In the genomic region with DNA sequence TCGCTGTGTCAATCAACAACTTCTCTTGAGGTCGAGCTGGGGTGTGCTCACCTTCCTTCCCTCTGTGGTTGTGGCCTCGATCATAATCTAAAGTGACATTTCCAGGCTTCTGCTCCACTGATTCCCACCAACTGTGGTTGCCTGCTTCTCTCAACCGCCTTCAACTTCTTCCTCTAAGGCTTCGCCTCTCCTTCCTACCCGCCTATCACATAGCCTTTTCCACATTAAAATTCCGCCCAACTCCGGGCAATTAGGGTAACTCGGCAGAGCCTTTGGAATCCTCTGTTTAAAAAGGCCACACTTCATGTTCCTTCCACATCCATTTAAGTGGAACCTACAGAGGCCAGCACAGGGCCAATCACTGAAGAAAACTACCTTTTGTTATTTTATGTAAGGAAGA, we compare ENCODE assay signal across 20 mouse cellular contexts.
DNase-seq lines count a peak whose midpoint lies in the region; ATAC-seq and TF ChIP-seq lines count a peak whose summit lies in the region.
"Had no signal": no experiment of that assay in that cellular context is flagged by ENCODE, and none has a peak within 500 bp of the region (broad histone marks: within the 10 kb centered on the region; RNA-seq: fewer than 3 reads in every experiment).

No protein-coding gene starts in this region.

- peak; percentile 19 for DNase-seq in heart, embryonic 10.5 days (ENCODE audit: low spot score)
- no peak for DNase-seq in heart, postnatal 10 days
- DNase-seq in layer of hippocampus, adult 2 months (ENCODE audit: low spot score in 2 of 2) = no peak
- no peak for DNase-seq in layer of hippocampus, adult 18-20 months (ENCODE audit: low spot score in 2 of 2)
- DNase-seq in urinary bladder, postnatal 25 days (ENCODE audit: low spot score) = no peak
- DNase-seq: adrenal gland, adult 8-10 months; B cell, adult 2 months; cerebellum, adult 18-20 months; cerebellum, postnatal 36 days; gastrocnemius, postnatal 36 days; kidney, postnatal 25 days; lung, adult 18-20 months; spleen, adult 18-20 months; thymus, adult 2 months had no signal

- no peaks in the 10 kb centered on the region for H3K36me3 ChIP-seq in heart, embryonic 10.5 days
- no peaks in the 10 kb centered on the region for H3K36me3 ChIP-seq in limb, embryonic 12.5 days
- no peaks in the 10 kb centered on the region for H3K36me3 ChIP-seq in neural tube, embryonic 15.5 days
- H3K36me3 ChIP-seq: heart, embryonic 12.5 days had no signal

- no peak for TF ChIP-seq CTCF in layer of hippocampus, adult 2 months (conservative IDR thresholded peaks at IDR 0.05)

- H3K4me1 ChIP-seq in heart, embryonic 10.5 days = peaks cover 9% of the 10 kb centered on the region; the same call in 1 of the 2 replicates
- H3K4me1 ChIP-seq in limb, embryonic 12.5 days (replicated peaks) = peaks cover 32% of the 10 kb centered on the region
- H3K4me1 ChIP-seq in neural tube, embryonic 15.5 days = peaks cover 27% of the 10 kb centered on the region

- H3K27ac ChIP-seq in heart, embryonic 10.5 days = no peak overlapping the region
- peak overlapping the region; percentile 81 for H3K27ac ChIP-seq in layer of hippocampus, adult 2 months
- H3K27ac ChIP-seq in limb, embryonic 12.5 days = peak overlapping the region; percentile 65
- 0 out of 2 replicates have a peak overlapping the region, but pooled peaks have one; percentile 29 for H3K27ac ChIP-seq in neural tube, embryonic 15.5 days (replicated peaks)
- H3K27ac ChIP-seq: forebrain, embryonic 13.5 days had no signal

- H3K4me3 ChIP-seq in heart, embryonic 10.5 days = no peak overlapping the region
- no peak overlapping the region for H3K4me3 ChIP-seq in layer of hippocampus, adult 2 months
- H3K4me3 ChIP-seq in limb, embryonic 12.5 days (replicated peaks) = no peak overlapping the region
- no peak overlapping the region for H3K4me3 ChIP-seq in neural tube, embryonic 15.5 days (replicated peaks)
- H3K4me3 ChIP-seq: forebrain, embryonic 13.5 days; heart, embryonic 12.5 days had no signal

- ATAC-seq in limb, embryonic 12.5 days (ENCODE audit: insufficient number of reproducible peaks, insufficient read depth, low FRiP score, low TSS enrichment, low read depth) = 0 out of 2 replicates have a peak, but pooled peaks have one; percentile 13
- peak; percentile 21; the same call in 1 of the 2 replicates for ATAC-seq in neural tube, embryonic 15.5 days (ENCODE audit: low FRiP score)
- ATAC-seq in erythroid progenitor cell, adult 5-6 weeks (replicated peaks; ENCODE audit: low FRiP score, poor library complexity, severe bottlenecking) = no peak
- ATAC-seq: forebrain, embryonic 13.5 days had no signal

- intact Hi-C loops in heart, postnatal 10 days (cut with DNase I) = no loop called here

- WGBS in heart, embryonic 10.5 days = 78% methylated on average over 9 of the region's 9 CpGs
- 13% methylated on average over 9 of the region's 9 CpGs for WGBS in limb, embryonic 12.5 days
- WGBS in neural tube, embryonic 15.5 days = 25% methylated on average over 9 of the region's 9 CpGs

- H3K9me3 ChIP-seq in heart, embryonic 10.5 days = no peaks in the 10 kb centered on the region
- H3K9me3 ChIP-seq in limb, embryonic 12.5 days = no peaks in the 10 kb centered on the region
- H3K9me3 ChIP-seq in neural tube, embryonic 15.5 days (replicated peaks) = no peaks in the 10 kb centered on the region
- H3K9me3 ChIP-seq: forebrain, embryonic 13.5 days; heart, embryonic 12.5 days had no signal

- H3K27me3 ChIP-seq in heart, embryonic 10.5 days (ENCODE audit: insufficient read depth, poor library complexity, severe bottlenecking) = 0 out of 2 replicates have a peak, but pooled peaks cover 4% of the 10 kb centered on the region
- peaks cover 52% of the 10 kb centered on the region for H3K27me3 ChIP-seq in limb, embryonic 12.5 days
- H3K27me3 ChIP-seq in neural tube, embryonic 15.5 days (replicated peaks) = peaks cover 51% of the 10 kb centered on the region
- H3K27me3 ChIP-seq: forebrain, embryonic 13.5 days had no signal

- H3K4me2 ChIP-seq in limb, embryonic 12.5 days = peak overlapping the region; percentile 35
- H3K4me2 ChIP-seq in neural tube, embryonic 15.5 days = 0 out of 2 replicates have a peak overlapping the region, but pooled peaks have one; percentile 19
- H3K4me2 ChIP-seq: forebrain, embryonic 13.5 days; heart, embryonic 12.5 days; midbrain, embryonic 11.5 days had no signal

- H3K9ac ChIP-seq in limb, embryonic 12.5 days (replicated peaks) = no peak overlapping the region
- no peak overlapping the region for H3K9ac ChIP-seq in neural tube, embryonic 15.5 days (replicated peaks)
- H3K9ac ChIP-seq: forebrain, embryonic 13.5 days; heart, embryonic 12.5 days had no signal
